Mouse (Mus musculus) brain, embryonic 14.5 days (tissue): ENCODE results near the gene Wdr43.

ENCODE experiments used
- CTCF ChIP-seq: fragments of 200-500 bp; IDR thresholded peaks from 2 replicates; pipeline ENCODE4 v1.5.1; 2012; ENCODE audit warnings: inconsistent platforms, mild to moderate bottlenecking, moderate library complexity, borderline replicate concordance; ENCODE audit not compliant: insufficient read depth, insufficient read length; ENCODE audit errors: extremely low read depth
- POLR2A ChIP-seq: fragments of 200-500 bp; IDR thresholded peaks from 2 replicates; pipeline ENCODE4 v1.6.1; 2012; ENCODE audit warnings: mild to moderate bottlenecking, inconsistent platforms, borderline replicate concordance; ENCODE audit not compliant: poor library complexity, insufficient read depth, insufficient read length, severe bottlenecking; ENCODE audit errors: extremely low read depth

GRCm38 (mm10) chr17:71662751-71663250 lies 47.1 kb downstream of the Wdr43 start:
- TF ChIP-seq CTCF (peak; percentile 93), POLR2A (no peak)
